Mouse (Mus musculus) cerebellum, adult 2 months (tissue): Measurements from ENCODE around the gene Cst12.

ENCODE experiments used
- CTCF ChIP-seq: fragments of 200-500 bp; IDR thresholded peaks from 2 replicates; pipeline ENCODE4 v1.5.1; 2011; ENCODE audit warnings: low read depth, mild to moderate bottlenecking, control low read depth, low read length, moderate library complexity, borderline replicate concordance; ENCODE audit not compliant: insufficient read depth
- POLR2A ChIP-seq: fragments of 200-500 bp; IDR thresholded peaks from 2 replicates; pipeline ENCODE4 v1.6.1; 2011; ENCODE audit warnings: low read length, control low read depth, borderline replicate concordance; ENCODE audit not compliant: insufficient read depth

DNA sequence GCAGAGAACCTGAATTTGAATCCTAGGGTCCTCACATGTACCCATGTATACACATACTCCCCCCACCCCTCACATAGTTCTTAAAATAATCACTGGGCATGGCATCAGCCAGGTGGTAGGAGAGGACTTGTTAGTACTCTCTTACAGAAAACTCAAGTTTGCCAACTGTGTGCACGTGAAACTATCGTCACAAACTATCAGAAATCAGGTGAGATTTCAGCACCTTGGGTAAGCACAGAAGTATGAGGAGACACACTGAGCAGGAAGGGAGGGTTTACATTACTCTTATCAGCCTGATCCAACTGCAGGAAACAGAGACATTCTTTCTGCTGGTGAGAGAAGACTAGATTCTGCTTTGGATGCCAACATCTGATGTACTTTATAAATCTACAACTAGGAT lies 50.1 kb downstream of the Cst12 start:
- TF ChIP-seq CTCF (no peak), POLR2A (no peak)
